10 mouse cellular contexts compared by ENCODE assay signal in genomic region chr17:31330622-31331021, GRCm38 (mm10). TPM values are rescaled to one million over a fixed set of nuclear protein-coding genes. Genes with fewer than 3 reads are reported as not detected.
DNase-seq lines count a peak whose midpoint lies in the region; ATAC-seq and TF ChIP-seq lines count a peak whose summit lies in the region.
"Had no signal": no experiment of that assay in that cellular context is flagged by ENCODE, and none has a peak within 500 bp of the region (broad histone marks: within the 10 kb centered on the region; RNA-seq: fewer than 3 reads in every experiment).

No protein-coding gene starts in this region.

- in situ Hi-C loops in ES-E14 (cut with MboI; ENCODE audit: low sequenced_read_pairs in 2 of 2, unreplicated experiment in 2 of 2), result loop anchor here (5.0 to 25.0 kb wide), 2 partner anchors 157 to 162 kb away; no protein-coding TSS in a partner anchor

- 37% methylated on average over 4 of the region's 4 CpGs for WGBS in hindbrain, embryonic 11.5 days
- 35% methylated on average over 4 of the region's 4 CpGs for WGBS in hindbrain, embryonic 13.5 days
- 39% methylated on average over 4 of the region's 4 CpGs for WGBS in midbrain, postnatal 0 days

- DNase-seq in hindbrain, embryonic 11.5 days (ENCODE audit: low spot score), result peak; percentile 78
- DNase-seq in ES-E14 (ENCODE audit: low read depth, low spot score), result peak; percentile 89
- DNase-seq in c-Kit-positive CD71-positive TER-119-positive erythroid progenitor cells, embryonic 14.5 days (ENCODE audit: low spot score), result peak; percentile 45
- DNase-seq in gastrocnemius, postnatal 10 days, result peak; percentile 62
- DNase-seq in layer of hippocampus, postnatal 36 days, result peak; percentile 40 to 62
- DNase-seq in midbrain, postnatal 0 days (ENCODE audit: low spot score), result peak; percentile 75
- DNase-seq in thymus, postnatal 14 days, result peak; percentile 66

- H3K27ac ChIP-seq in hindbrain, embryonic 11.5 days (ENCODE audit: low read depth, low read length), result no peak overlapping the region
- H3K27ac ChIP-seq in hindbrain, embryonic 13.5 days, result no peak overlapping the region
- no peak overlapping the region for H3K27ac ChIP-seq in ES-E14 (ENCODE audit: insufficient read depth, low read depth, low read length, poor library complexity, severe bottlenecking)
- H3K27ac ChIP-seq in midbrain, postnatal 0 days (ENCODE audit: low read depth, low read length), result no peak overlapping the region
- H3K27ac ChIP-seq: embryonic facial prominence, embryonic 15.5 days; limb, embryonic 15.5 days had no signal

- TF ChIP-seq CTCF in midbrain, postnatal 0 days (IDR thresholded peaks at IDR 0.05), result peak; percentile 89

- ATAC-seq in hindbrain, embryonic 11.5 days (ENCODE audit: low FRiP score), result no peak
- ATAC-seq in hindbrain, embryonic 13.5 days (ENCODE audit: low FRiP score), result no peak
- ATAC-seq in midbrain, postnatal 0 days (ENCODE audit: low FRiP score), result 0 out of 2 replicates have a peak, but pooled peaks have one; percentile 22

- H3K4me3 ChIP-seq in hindbrain, embryonic 11.5 days (ENCODE audit: low read depth, low read length), result no peak overlapping the region
- no peak overlapping the region for H3K4me3 ChIP-seq in hindbrain, embryonic 13.5 days
- no peak overlapping the region for H3K4me3 ChIP-seq in ES-E14 (ENCODE audit: insufficient read depth in 1 of 2, low read depth in 1 of 2, low read length in 2 of 2, poor library complexity in 1 of 2, severe bottlenecking in 1 of 2)
- H3K4me3 ChIP-seq in midbrain, postnatal 0 days (ENCODE audit: low read depth, low read length), result no peak overlapping the region
- H3K4me3 ChIP-seq: embryonic facial prominence, embryonic 15.5 days; limb, embryonic 15.5 days had no signal

- no peaks in the 10 kb centered on the region for H3K4me1 ChIP-seq in hindbrain, embryonic 11.5 days (replicated peaks; ENCODE audit: control insufficient read depth, insufficient read depth, low read length)
- H3K4me1 ChIP-seq in hindbrain, embryonic 13.5 days (replicated peaks), result peaks cover 16% of the 10 kb centered on the region
- H3K4me1 ChIP-seq in ES-E14 (ENCODE audit: control insufficient read depth in 2 of 2, insufficient read depth in 2 of 2, low read length in 2 of 2, poor library complexity in 1 of 2), result peaks cover 0 to 17% of the 10 kb centered on the region in 2 experiments; a peak in 2 of 4 replicates
- no peaks in the 10 kb centered on the region for H3K4me1 ChIP-seq in midbrain, postnatal 0 days (ENCODE audit: insufficient read depth, low read length)
- H3K4me1 ChIP-seq: embryonic facial prominence, embryonic 15.5 days had no signal

- H3K4me2 ChIP-seq in hindbrain, embryonic 11.5 days (replicated peaks; ENCODE audit: low read depth, low read length), result no peak overlapping the region
- H3K4me2 ChIP-seq in hindbrain, embryonic 13.5 days, result no peak overlapping the region
- H3K4me2 ChIP-seq in midbrain, postnatal 0 days (ENCODE audit: low read depth, low read length, poor library complexity, severe bottlenecking), result no peak overlapping the region
- H3K4me2 ChIP-seq: embryonic facial prominence, embryonic 15.5 days; limb, embryonic 15.5 days had no signal

- H3K27me3 ChIP-seq in hindbrain, embryonic 11.5 days (ENCODE audit: control insufficient read depth, insufficient read depth, low read length), result no peaks in the 10 kb centered on the region
- no peaks in the 10 kb centered on the region for H3K27me3 ChIP-seq in hindbrain, embryonic 13.5 days
- no peaks in the 10 kb centered on the region for H3K27me3 ChIP-seq in midbrain, postnatal 0 days (ENCODE audit: insufficient read depth, low read length)
- H3K27me3 ChIP-seq: embryonic facial prominence, embryonic 15.5 days; limb, embryonic 15.5 days had no signal

- H3K9me3 ChIP-seq in hindbrain, embryonic 11.5 days (ENCODE audit: control insufficient read depth, low read length), result no peaks in the 10 kb centered on the region
- H3K9me3 ChIP-seq in hindbrain, embryonic 13.5 days, result no peaks in the 10 kb centered on the region
- no peaks in the 10 kb centered on the region for H3K9me3 ChIP-seq in ES-E14 (ENCODE audit: control insufficient read depth, insufficient read depth, low read depth, low read length)
- no peaks in the 10 kb centered on the region for H3K9me3 ChIP-seq in midbrain, postnatal 0 days (ENCODE audit: low read length)
- H3K9me3 ChIP-seq: embryonic facial prominence, embryonic 15.5 days; limb, embryonic 15.5 days had no signal

- H3K36me3 ChIP-seq in hindbrain, embryonic 11.5 days (ENCODE audit: control insufficient read depth, insufficient read depth, low read length), result no peaks in the 10 kb centered on the region
- H3K36me3 ChIP-seq in hindbrain, embryonic 13.5 days, result peaks cover 12% of the 10 kb centered on the region; the same call in 1 of the 2 replicates
- peaks cover 14% of the 10 kb centered on the region for H3K36me3 ChIP-seq in ES-E14 (ENCODE audit: control insufficient read depth, insufficient read depth, low read length, poor library complexity, severe bottlenecking)
- peaks cover 1% of the 10 kb centered on the region; the same call in 1 of the 2 replicates for H3K36me3 ChIP-seq in midbrain, postnatal 0 days (ENCODE audit: insufficient read depth, low read length)
- H3K36me3 ChIP-seq: embryonic facial prominence, embryonic 15.5 days; limb, embryonic 15.5 days had no signal

- no peak overlapping the region for H3K9ac ChIP-seq in hindbrain, embryonic 11.5 days (ENCODE audit: low read depth, low read length)
- no peak overlapping the region for H3K9ac ChIP-seq in hindbrain, embryonic 13.5 days
- no peak overlapping the region for H3K9ac ChIP-seq in ES-E14 (ENCODE audit: insufficient read depth, low read depth, low read length, poor library complexity, severe bottlenecking)
- H3K9ac ChIP-seq in midbrain, postnatal 0 days (replicated peaks; ENCODE audit: low read length, poor library complexity, severe bottlenecking), result no peak overlapping the region
- H3K9ac ChIP-seq: embryonic facial prominence, embryonic 15.5 days; limb, embryonic 15.5 days had no signal

TF ChIP-seq in ES-E14, 5 proteins besides CTCF, POLR2A, EP300 and RAD21:
- no peak for TF ChIP-seq CHD2 (IDR thresholded peaks at IDR 0.05; ENCODE audit: low read depth, low read length)
- peak; percentile 71; the same call in 1 of the 2 replicates for TF ChIP-seq ZNF384 (IDR thresholded peaks at IDR 0.05; ENCODE audit: low read depth, low read length)

RNA-seq across cellular contexts. Expression of gene Slc37a1, which starts 44.0 kb away (rescaled TPM):
- polyA plus RNA-seq in hindbrain, embryonic 11.5 days (2014; fragmentation: Nextera tagmentation; extraction: Ambion mirVana), result 13.0 and 13.3 TPM in 2 replicates
- polyA plus RNA-seq in hindbrain, embryonic 13.5 days (2015; fragmentation: Nextera tagmentation; extraction: Ambion mirVana), result 13.2 and 15.5 TPM in 2 replicates
- total RNA-seq in ES-E14 (2012; rRNA removed), result 37.5 and 64.8 TPM in 2 replicates
- 1 to 10 TPM; 2.4 to 2.6 TPM for total RNA-seq in gastrocnemius, postnatal 10 days (2021)
- 1 to 10 TPM; 5.4 to 7.1 TPM for total RNA-seq in layer of hippocampus, postnatal 36 days (2021)
- 11.0 and 12.7 TPM in 2 replicates for total RNA-seq in midbrain, postnatal 0 days (2014; rRNA removed)
- polyA plus RNA-seq in midbrain, postnatal 0 days (2015; fragmentation: Nextera tagmentation; extraction: Ambion mirVana), result 6.9 and 7.6 TPM in 2 replicates

RNA-seq across cellular contexts. Expression of gene Rsph1, which starts 53.4 kb away (rescaled TPM):
- 5.1 TPM in 2 replicates for polyA plus RNA-seq in hindbrain, embryonic 11.5 days (2014; fragmentation: Nextera tagmentation; extraction: Ambion mirVana)
- 5.4 and 9.0 TPM in 2 replicates for polyA plus RNA-seq in hindbrain, embryonic 13.5 days (2015; fragmentation: Nextera tagmentation; extraction: Ambion mirVana)
- total RNA-seq in ES-E14 (2012; rRNA removed), result 1.4 and 1.9 TPM in 2 replicates
- total RNA-seq in gastrocnemius, postnatal 10 days (2021), result 1 to 10 TPM; 8.5 to 9.1 TPM
- total RNA-seq in layer of hippocampus, postnatal 36 days (2021), result 10 to 100 TPM; 10.8 to 14.3 TPM
- 2.8 and 3.5 TPM in 2 replicates for total RNA-seq in midbrain, postnatal 0 days (2014; rRNA removed)
- 6.0 and 8.5 TPM in 2 replicates for polyA plus RNA-seq in midbrain, postnatal 0 days (2015; fragmentation: Nextera tagmentation; extraction: Ambion mirVana)

RNA-seq across cellular contexts. Expression of gene Pde9a, which starts 55.4 kb away (rescaled TPM):
- 27.9 and 29.0 TPM in 2 replicates for polyA plus RNA-seq in hindbrain, embryonic 11.5 days (2014; fragmentation: Nextera tagmentation; extraction: Ambion mirVana)
- 36.7 and 37.8 TPM in 2 replicates for polyA plus RNA-seq in hindbrain, embryonic 13.5 days (2015; fragmentation: Nextera tagmentation; extraction: Ambion mirVana)
- total RNA-seq in ES-E14 (2012; rRNA removed), result 3.9 and 6.9 TPM in 2 replicates
- 1 to 10 TPM; 4.7 to 5.8 TPM for total RNA-seq in gastrocnemius, postnatal 10 days (2021)
- 10 to 100 TPM; 20.7 to 31.6 TPM for total RNA-seq in layer of hippocampus, postnatal 36 days (2021)
- total RNA-seq in midbrain, postnatal 0 days (2014; rRNA removed), result 27.3 and 40.2 TPM in 2 replicates
- polyA plus RNA-seq in midbrain, postnatal 0 days (2015; fragmentation: Nextera tagmentation; extraction: Ambion mirVana), result 32.2 and 36.4 TPM in 2 replicates
